Mouse (Mus musculus): ENCODE data around the gene Armcx5.
"Not testable (repeated sequence)": the region's sequence is repeated elsewhere in the genome, so short reads cannot be mapped to it uniquely, and the experiment has no call there.

The Armcx5 gene

DNA sequence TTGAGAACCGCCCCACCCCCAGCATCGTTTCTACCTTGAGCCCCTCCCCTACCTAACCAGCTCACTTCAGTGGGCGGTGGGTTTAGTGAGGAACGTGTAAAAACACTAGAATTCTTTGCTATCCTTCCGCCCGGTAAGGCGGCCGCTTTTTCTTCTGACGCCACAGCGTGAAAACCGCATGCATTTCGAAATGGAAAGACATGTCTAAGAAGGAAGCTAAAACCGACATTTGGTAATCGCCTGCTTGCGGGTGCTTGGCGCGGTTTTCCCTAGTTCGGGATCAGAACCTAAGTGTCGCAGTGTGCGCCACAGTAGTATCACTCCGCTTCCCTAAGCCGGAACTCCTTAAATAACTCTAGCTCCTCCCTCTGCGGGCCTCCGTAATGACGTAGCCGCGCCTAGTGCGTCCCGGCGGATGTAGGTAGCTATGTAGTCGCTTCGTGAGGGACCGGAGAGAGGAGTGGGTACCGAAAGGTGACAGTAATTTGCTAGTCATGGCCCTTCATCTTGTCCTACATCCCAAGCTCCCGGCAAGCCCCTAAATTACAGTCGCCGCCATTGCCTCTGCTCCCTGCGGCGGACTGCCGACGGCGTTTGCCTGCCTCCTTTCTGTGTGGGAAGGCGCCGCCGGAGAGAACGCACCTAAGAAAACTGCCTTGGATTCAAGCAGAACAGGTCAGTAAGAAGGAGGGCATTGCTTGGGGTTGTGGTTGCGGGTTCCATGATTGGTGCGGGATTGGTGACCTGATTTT lies at the start of gene Armcx5, which contains the start of gene Gprasp1:
Gene Armcx5, plus strand, starts transcription at position 430 of the 752 bp plus-strand sequence.
Gene Gprasp1, plus strand, starts transcription at position 430 of the 752 bp plus-strand sequence.
- DNase-seq = peak; percentile 90

DNA sequence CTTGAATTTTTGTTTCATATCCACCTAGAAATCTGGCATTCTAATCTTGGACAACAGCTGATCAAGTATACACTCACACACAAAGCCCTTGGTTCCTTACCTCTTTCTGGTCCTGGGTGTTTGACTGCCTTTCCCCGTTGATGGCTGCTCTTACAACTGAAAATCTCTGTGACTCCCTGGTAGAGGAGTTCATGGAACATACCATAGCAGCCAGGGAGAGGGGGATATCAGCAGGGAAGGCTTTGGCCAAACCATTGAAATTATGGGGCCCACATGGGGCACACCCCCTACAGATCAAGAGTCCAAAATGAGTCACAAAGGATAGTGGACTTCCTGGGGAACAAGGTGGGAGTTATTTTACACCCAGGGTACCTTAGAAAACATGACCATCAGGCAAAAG lies 48.9 kb upstream of the Armcx5 start, which contains the start of gene Tcp11x2:
Gene Tcp11x2, minus strand, starts transcription at position 158 of the 400 bp plus-strand sequence.
- DNase-seq = no peak

GRCm38 (mm10) chrX:135703111-135703510 lies 39.4 kb upstream of the Armcx5 start:
- no peak for DNase-seq

- no peak for DNase-seq
Measured at GRCm38 (mm10) chrX:135704349-135704748, 38.2 kb upstream of the Armcx5 start.

DNA sequence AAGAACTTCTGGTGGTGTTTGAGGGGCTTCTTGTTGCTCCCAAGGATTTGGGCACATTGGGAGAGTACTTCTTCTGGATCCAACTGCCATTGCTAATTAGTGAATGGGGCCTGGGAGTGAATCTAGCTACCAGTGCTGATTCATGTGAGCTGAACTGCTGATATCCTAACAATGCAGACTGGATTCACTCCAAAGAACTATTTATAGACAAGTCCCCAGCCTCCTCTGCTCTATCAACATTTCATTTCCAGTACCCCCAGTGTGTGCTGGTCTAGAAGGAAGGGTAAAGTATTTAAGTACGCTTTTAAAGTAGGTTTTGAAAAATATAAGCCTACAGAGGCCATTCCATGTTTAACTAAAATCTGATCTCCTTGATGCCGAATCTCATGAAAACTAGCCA lies 29.7 kb upstream of the Armcx5 start:
- DNase-seq = no peak

DNA sequence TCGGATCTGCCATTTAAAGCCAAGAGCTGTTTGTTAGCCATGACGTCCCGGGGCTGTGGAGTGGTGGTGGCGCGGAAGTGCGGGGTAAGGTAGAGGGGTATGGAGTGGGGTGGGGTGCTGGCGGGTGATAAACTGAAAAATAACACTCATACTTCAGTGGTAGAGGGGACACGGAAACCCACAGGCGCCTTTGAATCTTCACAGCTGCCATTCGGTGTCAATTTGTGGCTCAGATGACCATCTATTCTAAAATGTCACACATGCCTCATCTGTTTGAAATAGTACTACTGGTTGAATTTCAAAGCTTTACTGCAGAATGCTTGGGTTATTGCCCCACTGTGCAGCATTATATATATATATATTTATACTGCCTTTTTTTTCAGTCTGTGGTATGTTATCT lies 17.4 kb upstream of the Armcx5 start, which contains the start of gene Tmsb15a:
Gene Tmsb15a, minus strand, starts transcription at position 101 of the 400 bp plus-strand sequence.
- no peak for DNase-seq

DNA sequence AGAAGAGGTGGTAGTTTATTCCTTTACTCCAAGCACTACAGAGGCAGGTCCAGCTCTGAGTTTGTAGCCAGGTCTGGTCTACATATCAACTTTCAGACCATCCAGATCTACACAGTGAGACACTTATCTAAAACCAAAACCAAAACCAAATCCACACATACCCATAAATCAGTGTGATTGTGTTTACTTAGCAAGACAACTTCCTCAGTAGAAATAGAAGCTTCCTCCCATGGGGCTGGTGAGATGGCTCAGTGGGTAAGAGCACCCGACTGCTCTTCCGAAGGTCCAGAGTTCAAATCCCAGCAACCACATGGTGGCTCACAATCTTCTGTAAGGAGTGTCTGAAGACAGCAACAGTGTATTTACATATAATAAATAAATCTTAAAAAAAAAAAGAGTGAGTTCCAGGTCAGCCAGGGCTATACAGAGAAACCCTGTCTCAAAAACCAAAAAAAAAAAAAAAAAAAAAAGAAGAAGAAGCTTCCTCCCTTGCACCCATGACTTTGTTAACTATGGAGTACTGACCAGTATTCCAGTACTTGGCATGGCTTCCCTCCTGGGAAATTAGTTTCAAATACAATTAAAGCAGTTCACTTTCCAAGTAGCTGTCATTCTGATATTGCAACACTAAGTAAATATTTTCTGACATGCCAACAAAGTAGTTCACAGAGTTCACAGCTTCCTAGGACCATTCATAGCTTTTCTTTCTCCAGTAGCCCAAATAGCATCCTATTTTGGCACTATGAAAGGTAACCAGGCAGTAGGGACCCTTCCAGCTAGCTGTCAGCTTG lies 3.6 kb upstream of the Armcx5 start:
- DNase-seq = no peak

GRCm38 (mm10) chrX:135743056-135743355 lies 473 bp downstream of the Armcx5 start:
- no peak for DNase-seq

DNA sequence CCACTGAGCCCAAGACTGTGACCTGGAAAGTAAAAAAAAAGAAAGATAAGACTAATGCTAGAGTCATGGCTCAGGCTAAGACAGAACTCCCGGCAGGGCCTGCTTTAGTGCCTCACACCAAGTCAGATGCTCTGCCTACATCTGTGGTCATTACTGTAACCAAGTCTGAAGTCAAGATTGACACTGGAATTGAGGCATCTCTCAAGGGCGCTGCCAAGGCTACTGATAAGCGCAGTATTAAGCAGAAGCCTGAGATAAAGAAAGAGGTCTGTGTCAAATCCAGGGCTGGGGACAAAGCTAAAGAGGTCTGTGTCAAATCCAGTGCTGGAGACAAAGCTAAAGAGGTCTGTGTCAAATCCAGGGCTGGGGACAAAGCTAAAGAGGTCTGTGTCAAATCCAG lies 2.8 kb downstream of the Armcx5 start:
- not testable (repeated sequence) for DNase-seq

DNA sequence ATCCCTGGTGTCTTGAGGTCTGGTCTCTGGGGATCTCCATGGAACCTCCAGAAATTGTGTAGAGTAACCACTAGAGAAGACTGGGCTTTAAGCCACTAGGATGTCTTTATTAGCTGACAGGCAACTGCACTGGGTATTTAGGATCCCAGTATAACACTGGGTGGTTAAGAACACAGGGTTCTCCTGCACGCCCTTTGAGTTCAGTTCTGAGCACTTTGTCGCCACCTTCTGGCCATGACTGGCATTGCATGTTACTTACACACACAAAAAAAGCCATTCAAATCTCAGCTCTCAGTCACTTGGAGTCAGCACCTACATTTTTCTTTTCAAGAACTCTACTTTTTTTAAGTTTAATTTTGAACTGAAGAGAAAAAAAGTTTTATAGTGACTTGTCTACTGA lies 10.3 kb downstream of the Armcx5 start:
- DNase-seq = peak; percentile 54 to 58

GRCm38 (mm10) chrX:135761707-135762106 lies 19.2 kb downstream of the Armcx5 start:
- no peak for DNase-seq

GRCm38 (mm10) chrX:135768043-135768548 lies 25.6 kb downstream of the Armcx5 start:
- no peak for DNase-seq

GRCm38 (mm10) chrX:135768565-135768964 lies 26.0 kb downstream of the Armcx5 start:
- DNase-seq = no peak

DNA sequence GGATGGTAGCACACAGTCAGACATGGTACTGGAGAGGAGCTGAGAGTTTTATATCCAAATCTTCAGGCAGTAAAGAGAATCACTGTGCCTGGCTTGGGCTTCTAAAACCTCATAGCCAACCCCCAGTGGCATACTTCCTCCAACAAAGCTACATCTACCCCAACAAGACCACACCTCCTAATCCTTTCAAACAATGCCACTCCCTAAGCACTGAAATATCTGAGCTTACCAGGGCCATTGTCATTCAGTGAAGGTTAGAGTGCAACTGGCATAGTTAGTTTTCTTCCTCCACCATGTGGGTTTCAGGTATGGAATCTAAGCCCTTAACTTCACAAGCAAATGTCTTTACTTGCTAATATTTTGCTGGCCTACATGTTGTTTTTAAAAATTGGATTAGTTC lies 49.0 kb downstream of the Armcx5 start:
- no peak for DNase-seq

DNA sequence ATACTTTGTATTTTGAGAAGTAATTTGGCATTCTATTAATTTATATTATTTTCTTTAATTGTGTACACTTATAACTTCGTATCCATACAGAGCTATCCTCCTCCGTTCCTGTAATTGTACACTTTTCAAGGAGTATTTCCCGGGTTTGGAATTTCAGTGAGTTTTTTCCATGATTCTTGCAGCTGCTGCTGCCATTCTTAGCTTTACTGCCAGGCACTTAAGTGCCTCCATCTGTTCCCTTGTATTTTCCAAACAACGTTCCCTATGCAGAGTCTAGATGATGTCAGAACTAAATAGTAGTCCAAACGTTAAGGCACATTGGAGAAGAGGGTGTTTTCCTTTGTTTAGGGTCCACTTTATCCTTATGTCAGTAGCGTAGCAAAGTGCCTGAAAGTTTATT lies 49.8 kb downstream of the Armcx5 start:
- DNase-seq = no peak

GRCm38 (mm10) chrX:135795591-135796304 lies 53.2 kb downstream of the Armcx5 start:
- peak; percentile 12 to 29 for DNase-seq

- not testable (repeated sequence) for DNase-seq
Measured at GRCm38 (mm10) chrX:135796305-135797211, 54.0 kb downstream of the Armcx5 start.

Measured in lung, adult 18-20 months (tissue).